ENCODE assay signal across 9 mouse cellular contexts in the genomic region with DNA sequence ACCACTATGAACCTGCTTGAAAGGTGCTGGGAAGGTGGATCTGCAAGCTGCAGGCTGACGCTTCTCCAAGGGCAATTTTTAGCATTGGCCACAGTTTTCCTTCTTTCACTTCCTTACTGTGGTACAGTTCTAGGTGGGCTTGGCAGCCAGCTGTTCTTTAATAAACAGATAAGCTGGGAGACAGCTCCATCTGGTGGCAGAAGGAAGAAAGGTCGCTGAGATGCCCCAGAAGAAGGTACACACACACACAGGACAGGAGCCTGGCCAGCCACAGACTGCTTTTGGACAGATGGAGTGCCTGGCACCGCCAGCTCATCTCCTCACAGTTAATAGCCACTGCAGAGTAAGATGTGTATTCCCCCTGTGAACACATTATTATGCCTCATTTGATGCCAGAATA. TPM values are rescaled to one million over a fixed set of nuclear protein-coding genes. Genes with fewer than 3 reads are reported as not detected.
A peak's percentile ranks its signal among the peaks of the same experiment; 100 is the strongest.
DNase-seq lines count a peak whose midpoint lies in the region; ATAC-seq and TF ChIP-seq lines count a peak whose summit lies in the region.
"Had no signal": no experiment of that assay in that cellular context is flagged by ENCODE, and none has a peak within 500 bp of the region (broad histone marks: within the 10 kb centered on the region; RNA-seq: fewer than 3 reads in every experiment).

No protein-coding gene starts in this region.

- no peaks in the 10 kb centered on the region for H3K4me1 ChIP-seq in heart, embryonic 11.5 days (ENCODE audit: control insufficient read depth, insufficient read depth, low read length)
- H3K4me1 ChIP-seq in small intestine, adult 2 months (ENCODE audit: control insufficient read depth, insufficient read depth, insufficient read length, low read length), result no peaks in the 10 kb centered on the region

- no peak overlapping the region for H3K4me2 ChIP-seq in heart, embryonic 11.5 days

- no peak for TF ChIP-seq POLR2A in small intestine, adult 2 months (IDR thresholded peaks at IDR 0.05; ENCODE audit: low read depth, low read length)

- H3K9ac ChIP-seq in heart, embryonic 11.5 days (ENCODE audit: low read depth, low read length), result no peak overlapping the region

- no peak overlapping the region for H3K4me3 ChIP-seq in heart, embryonic 11.5 days (ENCODE audit: low read depth, low read length)
- H3K4me3 ChIP-seq in small intestine, adult 2 months (ENCODE audit: low read depth, low read length), result no peak overlapping the region
- H3K4me3 ChIP-seq: myocyte had no signal

- no peaks in the 10 kb centered on the region for H3K9me3 ChIP-seq in heart, embryonic 11.5 days (replicated peaks; ENCODE audit: control insufficient read depth, low read length)

- H3K36me3 ChIP-seq in heart, embryonic 11.5 days (ENCODE audit: control insufficient read depth, insufficient read depth, low read length), result peaks cover 17% of the 10 kb centered on the region
- peaks cover 2% of the 10 kb centered on the region; the same call in 1 of the 2 replicates for H3K36me3 ChIP-seq in small intestine, adult 2 months (ENCODE audit: control insufficient read depth, insufficient read depth, low read length)

- intact Hi-C loops in heart, postnatal 10 days (cut with DNase I), result no loop called here

- 40% methylated on average over 3 of the region's 3 CpGs for WGBS in heart, embryonic 11.5 days (ENCODE audit: insufficient replicate concordance)
- WGBS in small intestine, adult 2 months, result 32% methylated on average over 3 of the region's 3 CpGs

- no peak for ATAC-seq in heart, embryonic 11.5 days (replicated peaks; ENCODE audit: insufficient number of reproducible peaks, low FRiP score, low TSS enrichment)
- peak; percentile 89 for ATAC-seq in megakaryocyte progenitor cell, adult 5-6 weeks (replicated peaks; ENCODE audit: poor library complexity)

- H3K27ac ChIP-seq in heart, embryonic 11.5 days (ENCODE audit: low read depth, low read length), result no peak overlapping the region
- H3K27ac ChIP-seq in small intestine, adult 2 months (ENCODE audit: insufficient read depth, low read depth, low read length), result no peak overlapping the region

- H3K27me3 ChIP-seq in heart, embryonic 11.5 days (ENCODE audit: control insufficient read depth, insufficient read depth, low read length), result no peaks in the 10 kb centered on the region
- no peaks in the 10 kb centered on the region for H3K27me3 ChIP-seq in small intestine, adult 2 months (ENCODE audit: control insufficient read depth, insufficient read depth, low read length)

- TF ChIP-seq CTCF in small intestine, adult 2 months (IDR thresholded peaks at IDR 0.05; ENCODE audit: extremely low read depth, insufficient read length, insufficient replicate concordance, low read depth, low read length), result peak; percentile 59; the same call in 1 of the 2 replicates

- peak; percentile 46 to 63 for DNase-seq in heart, adult 18-20 months
- DNase-seq in adrenal gland, adult 8-10 months, result peak; percentile 15
- peak; percentile 76 for DNase-seq in embryo, embryonic 11 days
- DNase-seq in heart, postnatal 10 days, result peak; percentile 54 to 65
- DNase-seq in layer of hippocampus, postnatal 25 days (ENCODE audit: extremely low spot score in 1 of 2, low spot score in 1 of 2), result peak; percentile 39 to 61

RNA-seq across cellular contexts. Expression of gene Klc2, which starts 33.0 kb away (rescaled TPM):
- 10 to 100 TPM; 48.9 to 54.0 TPM for total RNA-seq in heart, adult 18-20 months (2021)
- 19.8 and 24.3 TPM in 2 replicates for polyA plus RNA-seq in heart, embryonic 11.5 days (2014; fragmentation: Nextera tagmentation; extraction: Ambion mirVana)
- total RNA-seq in adrenal gland, adult 8-10 months (2022), result 10 to 100 TPM; 54.5 to 66.9 (median 61.4) TPM
- total RNA-seq in heart, postnatal 10 days (2021), result 10 to 100 TPM; 38.8 to 42.8 TPM
- total RNA-seq in layer of hippocampus, postnatal 25 days (2021), result 100 to 1,000 TPM; 214 to 222 TPM
- total RNA-seq in megakaryocyte progenitor cell, adult 5-6 weeks (2015), result 1.2 and 1.6 TPM in 2 replicates
- 2.7 and 3.8 TPM in 2 replicates for total RNA-seq in megakaryocyte progenitor cell, adult 5-6 weeks (2017)
- 11.4 and 19.8 TPM in 2 replicates for polyA plus RNA-seq in small intestine, adult 2 months (2012; rRNA removed)

RNA-seq across cellular contexts. Expression of gene Rab1b, which starts 44.5 kb away (rescaled TPM):
- 100 to 1,000 TPM; 190 to 204 TPM for total RNA-seq in heart, adult 18-20 months (2021)
- 211 and 225 TPM in 2 replicates for polyA plus RNA-seq in heart, embryonic 11.5 days (2014; fragmentation: Nextera tagmentation; extraction: Ambion mirVana)
- total RNA-seq in adrenal gland, adult 8-10 months (2022), result 100 to 1,000 TPM; 184 to 206 (median 197) TPM
- total RNA-seq in heart, postnatal 10 days (2021), result 100 to 1,000 TPM; 193 to 204 TPM
- total RNA-seq in layer of hippocampus, postnatal 25 days (2021), result 100 to 1,000 TPM; 173 TPM
- 50.8 and 56.7 TPM in 2 replicates for total RNA-seq in megakaryocyte progenitor cell, adult 5-6 weeks (2015)
- total RNA-seq in megakaryocyte progenitor cell, adult 5-6 weeks (2017), result 78.1 and 106 TPM in 2 replicates
- polyA plus RNA-seq in small intestine, adult 2 months (2012; rRNA removed), result 139 and 243 TPM in 2 replicates

RNA-seq across cellular contexts. Expression of gene Cnih2, which starts 53.0 kb away (rescaled TPM):
- under 1 TPM in 1 of 2 experiments, not detected in 1; 0.31 TPM for total RNA-seq in heart, adult 18-20 months (2021)
- 8.4 TPM in 2 replicates for polyA plus RNA-seq in heart, embryonic 11.5 days (2014; fragmentation: Nextera tagmentation; extraction: Ambion mirVana)
- 1 to 10 TPM; 1.5 to 3.2 (median 2.6) TPM for total RNA-seq in adrenal gland, adult 8-10 months (2022)
- total RNA-seq in heart, postnatal 10 days (2021), result under 1 TPM; 0.57 to 0.82 TPM
- total RNA-seq in layer of hippocampus, postnatal 25 days (2021), result 100 to 1,000 TPM; 754 to 774 TPM
- total RNA-seq in megakaryocyte progenitor cell, adult 5-6 weeks (2015), result 0.17 and 0.66 TPM in 2 replicates
- total RNA-seq in megakaryocyte progenitor cell, adult 5-6 weeks (2017), result not detected in 2 replicates
- 1.3 and 1.5 TPM in 2 replicates for polyA plus RNA-seq in small intestine, adult 2 months (2012; rRNA removed)

Comparison
In these comparisons a context has a peak if more than half of its experiments do, and no peak if none do; other contexts are left out.
1. DNase-seq: peak in every context shown above with its lines; median percentile 76 in embryo, embryonic 11 days; 60 in heart, postnatal 10 days; 54 in heart, adult 18-20 months; 50 in layer of hippocampus, postnatal 25 days; 15 in adrenal gland, adult 8-10 months.
2. RNA of gene Klc2, which starts 33.0 kb away (total RNA-seq): 214 to 222 TPM in layer of hippocampus, postnatal 25 days, 54.5 to 66.9 TPM in adrenal gland, adult 8-10 months, 48.9 to 54.0 TPM in heart, adult 18-20 months and 38.8 to 42.8 TPM in heart, postnatal 10 days; 1.2 to 3.8 TPM in megakaryocyte progenitor cell, adult 5-6 weeks; every median in the first group is over 4 times any median in the second.
3. RNA of gene Cnih2, which starts 53.0 kb away (total RNA-seq): 754 to 774 TPM in layer of hippocampus, postnatal 25 days; 1.5 to 3.2 TPM in adrenal gland, adult 8-10 months, 0.57 to 0.82 TPM in heart, postnatal 10 days, 0.31 TPM in heart, adult 18-20 months and 0.17 to 0.66 TPM in megakaryocyte progenitor cell, adult 5-6 weeks; every median in the first group is over 100 times any median in the second.